ENCODE assay signal across 16 mouse cellular contexts in genomic region chr11:115283486-115283765, GRCm38 (mm10). TPM values are rescaled to one million over a fixed set of nuclear protein-coding genes. Genes with fewer than 3 reads are reported as not detected.
"Had no signal": no experiment of that assay in that cellular context is flagged by ENCODE, and none has a peak within 500 bp of the region (broad histone marks: within the 10 kb centered on the region; RNA-seq: fewer than 3 reads in every experiment).

No protein-coding gene starts in this region.

- H3K4me3 ChIP-seq: kidney, embryonic 15.5 days; limb, embryonic 10.5 days; liver, embryonic 12.5 days; midbrain, embryonic 10.5 days; myocyte; neural tube, embryonic 15.5 days had no signal

- H3K27me3 ChIP-seq: liver, embryonic 12.5 days; neural tube, embryonic 15.5 days had no signal

- H3K9me3 ChIP-seq: kidney, embryonic 15.5 days; limb, embryonic 10.5 days; liver, embryonic 12.5 days; midbrain, embryonic 10.5 days; neural tube, embryonic 15.5 days had no signal

- H3K4me2 ChIP-seq: kidney, embryonic 15.5 days; liver, embryonic 12.5 days; lung, embryonic 14.5 days; neural tube, embryonic 15.5 days had no signal

- H3K36me3 ChIP-seq: kidney, embryonic 15.5 days; limb, embryonic 10.5 days; midbrain, embryonic 10.5 days; neural tube, embryonic 15.5 days had no signal

- DNase-seq: kidney, postnatal 25 days; lung, embryonic 14.5 days; lung, postnatal 10 days; midbrain, embryonic 14.5 days; thymus, postnatal 14 days had no signal

- ATAC-seq: liver, embryonic 12.5 days had no signal

- H3K27ac ChIP-seq: kidney, embryonic 15.5 days; limb, embryonic 10.5 days; liver, embryonic 12.5 days; midbrain, embryonic 10.5 days; neural tube, embryonic 15.5 days; stomach, postnatal 0 days had no signal

- H3K9ac ChIP-seq: kidney, embryonic 15.5 days; liver, embryonic 12.5 days; lung, embryonic 14.5 days; neural tube, embryonic 15.5 days had no signal

RNA-seq across cellular contexts. Expression of gene Grin2c, which starts 16.4 kb away (rescaled TPM):
- total RNA-seq: megakaryocyte, adult 5-6 weeks had no signal
- polyA plus RNA-seq: kidney, embryonic 15.5 days; lung, embryonic 14.5 days; myocyte; stomach, postnatal 0 days had no signal

RNA-seq across cellular contexts. Expression of gene Otop2, which starts 23.5 kb away (rescaled TPM):
- total RNA-seq: megakaryocyte, adult 5-6 weeks had no signal
- polyA plus RNA-seq: limb, embryonic 10.5 days; liver, embryonic 12.5 days; liver, embryonic 16.5 days; lung, embryonic 14.5 days; midbrain, embryonic 10.5 days; midbrain, embryonic 14.5 days; neural tube, embryonic 11.5 days had no signal

RNA-seq across cellular contexts. Expression of gene Ush1g, which starts 38.4 kb away (rescaled TPM):
- total RNA-seq: megakaryocyte, adult 5-6 weeks had no signal
- polyA plus RNA-seq: kidney, embryonic 15.5 days; limb, embryonic 10.5 days; limb, embryonic 14.5 days; lung, embryonic 14.5 days; midbrain, embryonic 10.5 days; neural tube, embryonic 11.5 days had no signal
